Mouse (Mus musculus) myocyte (in vitro differentiated cells): Measurements from ENCODE around the gene Arpc4. TPM values are rescaled to one million over a fixed set of nuclear protein-coding genes. Genes with fewer than 3 reads are reported as not detected.

ENCODE experiments used
- H3K27me3 ChIP-seq: one replicate; pipeline ENCODE4 v1.6.1; 2011; ENCODE audit not compliant: control insufficient read depth, insufficient read depth, insufficient read length
- H3K36me3 ChIP-seq: one replicate; pipeline ENCODE4 v1.6.1; 2011; ENCODE audit not compliant: control insufficient read depth, insufficient read depth
- H3K4me2 ChIP-seq: one replicate; pipeline ENCODE4 v1.6.1; 2011; ENCODE audit warnings: low read depth, control low read depth
- H3K4me3 ChIP-seq: one replicate; pipeline ENCODE4 v1.5.1; 2011; ENCODE audit warnings: mild to moderate bottlenecking, control low read depth, moderate library complexity
- H3K79me2 ChIP-seq: one replicate; pipeline ENCODE4 v1.6.1; 2011; ENCODE audit not compliant: control insufficient read depth, insufficient read depth
- H3ac ChIP-seq: one replicate; pipeline ENCODE4 v1.6.1; 2011; ENCODE audit not compliant: control insufficient read depth, insufficient read length
- CEBPB ChIP-seq: IDR thresholded peaks from 2 replicates; pipeline ENCODE4 v1.6.1; 2011; ENCODE audit warnings: mild to moderate bottlenecking, moderate library complexity; ENCODE audit not compliant: poor library complexity, insufficient read depth, severe bottlenecking
- E2F4 ChIP-seq: IDR thresholded peaks from one replicate; pipeline ENCODE4 v1.6.1; 2011; ENCODE audit warnings: mild to moderate bottlenecking, control low read depth, moderate library complexity; ENCODE audit not compliant: insufficient read depth
- MAX ChIP-seq: IDR thresholded peaks from one replicate; pipeline ENCODE4 v1.6.1; 2011; ENCODE audit warnings: low read depth, mild to moderate bottlenecking, control low read depth
- MYOD1 ChIP-seq, 3 experiments: IDR thresholded peaks; one replicate each; pipeline ENCODE4 v1.6.1; 2011; ENCODE audit warnings: control low read depth in 2 of 3, low read depth in 2 of 3, mild to moderate bottlenecking in 2 of 3, moderate library complexity in 1 of 3; ENCODE audit not compliant: insufficient read length in 2 of 3, control insufficient read depth in 1 of 3
- MYOG ChIP-seq, 3 experiments: IDR thresholded peaks; one replicate each; pipeline ENCODE4 v1.6.1; 2011; ENCODE audit warnings: control low read depth in 2 of 3, low read depth in 2 of 3, mild to moderate bottlenecking in 2 of 3; ENCODE audit not compliant: insufficient read length in 2 of 3, control insufficient read depth in 1 of 3, insufficient read depth in 1 of 3
- POLR2A ChIP-seq: IDR thresholded peaks from one replicate; pipeline ENCODE4 v1.6.1; 2011; ENCODE audit warnings: low read depth, mild to moderate bottlenecking, control low read depth, moderate library complexity; ENCODE audit not compliant: insufficient read length
- POLR2AphosphoS2 ChIP-seq: IDR thresholded peaks from one replicate; pipeline ENCODE4 v1.6.1; 2011; ENCODE audit warnings: low read depth, control low read depth; ENCODE audit not compliant: insufficient read length
- REST ChIP-seq: IDR thresholded peaks from one replicate; pipeline ENCODE4 v1.6.1; 2011; ENCODE audit warnings: mild to moderate bottlenecking, control low read depth, moderate library complexity; ENCODE audit not compliant: insufficient read depth, insufficient read length
- SRF ChIP-seq: IDR thresholded peaks from one replicate; pipeline ENCODE4 v1.6.1; 2011; ENCODE audit warnings: low read depth; ENCODE audit not compliant: control insufficient read depth, insufficient read length
- TCF12 ChIP-seq: IDR thresholded peaks from one replicate; pipeline ENCODE4 v1.6.1; 2011; ENCODE audit warnings: mild to moderate bottlenecking, control low read depth; ENCODE audit not compliant: poor library complexity, insufficient read depth, severe bottlenecking
- TCF3 ChIP-seq: IDR thresholded peaks from one replicate; pipeline ENCODE4 v1.6.1; 2011; ENCODE audit warnings: low read depth, control low read depth; ENCODE audit not compliant: insufficient read length
- USF1 ChIP-seq: IDR thresholded peaks from one replicate; pipeline ENCODE4 v1.6.1; 2011; ENCODE audit warnings: low read depth, mild to moderate bottlenecking, control low read depth, moderate library complexity
- polyA plus RNA-seq: library from polyadenylated mRNA; unstranded; fragments of >200 nt; fragmentation: generic; extraction: Trizol; gene quantifications from one replicate; pipeline ENCODE4 v1.2.1, GENCODE M21; 2012; ENCODE audit warnings: missing spikeins

Gene Arpc4
- polyA plus RNA-seq, 1 experiment = 207 TPM

DNA sequence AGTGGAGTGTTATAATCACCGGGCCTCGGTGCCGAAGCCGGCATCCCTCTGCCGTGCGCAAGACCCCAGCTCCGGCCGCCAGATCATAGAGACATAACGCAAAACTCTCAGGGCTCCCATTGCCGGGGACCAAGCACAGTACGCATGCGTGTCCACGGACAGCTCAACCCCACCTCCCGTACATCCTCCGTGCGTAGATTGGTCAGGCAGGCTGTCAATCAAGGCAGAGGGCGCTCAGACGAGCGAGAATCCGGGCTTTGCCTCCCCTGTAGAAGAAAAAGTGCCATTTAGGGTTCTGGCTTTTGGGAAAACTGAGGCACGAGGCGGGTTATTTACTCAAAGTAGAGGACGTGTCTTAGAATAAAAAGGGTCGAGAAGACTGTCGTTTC lies 41.3 kb downstream of the Arpc4 start, which contains the start of gene Rpusd3:
TSS of gene Rpusd3 (minus strand) at position 142 of the 389 bp plus-strand sequence.
- peak within 1 kb of the TSS; percentile 23 for H3ac ChIP-seq
- no peaks in the 10 kb centered on the region for H3K36me3 ChIP-seq
- peak within 1 kb of the TSS; percentile 42 for H3K4me3 ChIP-seq
- no peaks in the 10 kb centered on the region for H3K79me2 ChIP-seq
- no peaks in the 10 kb centered on the region for H3K27me3 ChIP-seq
- TF ChIP-seq REST = no peak
- TF ChIP-seq MYOD1 (IDR thresholded peaks at IDR 0.05; ENCODE audit: control insufficient read depth in 1 of 3, insufficient read length in 2 of 3, low read depth in 2 of 3) = no peak
- no peak for TF ChIP-seq MAX
- no peak for TF ChIP-seq TCF12
- TF ChIP-seq E2F4 = no peak
- no peak for TF ChIP-seq CEBPB
- TF ChIP-seq POLR2A = peak; percentile 87
- TF ChIP-seq USF1 = no peak
- peak; percentile 86 for TF ChIP-seq POLR2AphosphoS2
- peak; percentile 51 for TF ChIP-seq SRF
- H3K4me2 ChIP-seq = peak within 1 kb of the TSS; percentile 91

GRCm38 (mm10) chr6:113423000-113423399 lies 45.1 kb downstream of the Arpc4 start:
- Histone ChIP-seq H3K4me2 (no peak overlapping the region), H3K79me2 (no peaks in the 10 kb centered on the region), H3K36me3 (no peaks in the 10 kb centered on the region), H3K27me3 (peaks cover 8% of the 10 kb centered on the region), H3K4me3 (no peak overlapping the region), H3ac (no peak overlapping the region)
- TF ChIP-seq REST (no peak), E2F4 (no peak), USF1 (peak; percentile 12), MYOG (IDR thresholded peaks at IDR 0.05; ENCODE audit: control insufficient read depth in 1 of 3, insufficient read depth in 1 of 3, insufficient read length in 2 of 3, low read depth in 2 of 3) (no peak), SRF (no peak), TCF12 (no peak), MAX (no peak)

DNA sequence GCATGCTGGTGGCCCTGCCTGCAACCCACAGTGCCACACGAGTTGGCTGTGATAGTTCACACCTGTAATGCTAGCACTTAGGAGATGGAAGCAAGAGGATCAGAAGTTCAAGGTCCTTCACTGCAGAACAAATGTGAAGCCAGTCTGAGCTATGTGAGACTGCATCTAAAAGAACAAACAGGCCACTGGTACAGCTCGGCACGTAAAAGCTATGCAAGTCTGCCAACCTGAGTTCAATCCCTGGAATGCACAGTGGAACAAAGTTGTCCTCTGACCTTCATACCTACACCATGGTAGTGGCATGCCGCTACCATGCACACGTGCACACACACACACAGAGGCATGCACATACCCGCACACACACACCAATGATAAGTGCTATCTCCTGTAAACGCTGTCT lies 46.3 kb downstream of the Arpc4 start:
- Histone ChIP-seq H3K36me3 (no peaks in the 10 kb centered on the region), H3ac (no peak overlapping the region), H3K27me3 (peaks cover 8% of the 10 kb centered on the region), H3K4me3 (no peak overlapping the region), H3K4me2 (no peak overlapping the region), H3K79me2 (no peaks in the 10 kb centered on the region)
- TF ChIP-seq POLR2A = no peak

GRCm38 (mm10) chr6:113426696-113427095 lies 48.8 kb downstream of the Arpc4 start:
- no peak overlapping the region for H3ac ChIP-seq
- no peak overlapping the region for H3K4me2 ChIP-seq
- peaks cover 8% of the 10 kb centered on the region for H3K27me3 ChIP-seq
- H3K79me2 ChIP-seq = no peaks in the 10 kb centered on the region
- no peaks in the 10 kb centered on the region for H3K36me3 ChIP-seq
- no peak overlapping the region for H3K4me3 ChIP-seq
- no peak for TF ChIP-seq E2F4
- TF ChIP-seq MYOD1 (IDR thresholded peaks at IDR 0.05; ENCODE audit: control insufficient read depth in 1 of 3, insufficient read length in 2 of 3, low read depth in 2 of 3) = no peak
- no peak for TF ChIP-seq MAX
- TF ChIP-seq MYOG (IDR thresholded peaks at IDR 0.05; ENCODE audit: control insufficient read depth in 1 of 3, insufficient read depth in 1 of 3, insufficient read length in 2 of 3, low read depth in 2 of 3) = no peak
- TF ChIP-seq TCF12 = no peak
- TF ChIP-seq SRF = no peak
- TF ChIP-seq CEBPB = no peak
- no peak for TF ChIP-seq REST
- no peak for TF ChIP-seq POLR2AphosphoS2
- no peak for TF ChIP-seq USF1
- no peak for TF ChIP-seq POLR2A
- no peak for TF ChIP-seq TCF3

- Histone ChIP-seq H3K4me3 (no peak overlapping the region), H3K79me2 (no peaks in the 10 kb centered on the region), H3ac (no peak overlapping the region), H3K36me3 (no peaks in the 10 kb centered on the region), H3K4me2 (no peak overlapping the region), H3K27me3 (peaks cover 8% of the 10 kb centered on the region)
- TF ChIP-seq POLR2AphosphoS2 = no peak
- peak; percentile 22 for TF ChIP-seq USF1
Observed at GRCm38 (mm10) chr6:113427397-113427796, 49.5 kb downstream of the Arpc4 start.

GRCm38 (mm10) chr6:113428006-113428405 lies 50.1 kb downstream of the Arpc4 start:
- no peak overlapping the region for H3ac ChIP-seq
- TF ChIP-seq POLR2AphosphoS2 (no peak), SRF (no peak), MYOG (IDR thresholded peaks at IDR 0.05; ENCODE audit: control insufficient read depth in 1 of 3, insufficient read depth in 1 of 3, insufficient read length in 2 of 3, low read depth in 2 of 3) (no peak), MAX (no peak), TCF3 (no peak), REST (no peak), TCF12 (no peak), CEBPB (no peak), MYOD1 (IDR thresholded peaks at IDR 0.05; ENCODE audit: control insufficient read depth in 1 of 3, insufficient read length in 2 of 3, low read depth in 2 of 3) (no peak), E2F4 (no peak), POLR2A (no peak)
- no peak overlapping the region for H3K4me2 ChIP-seq
- H3K4me3 ChIP-seq = no peak overlapping the region
- peaks cover 8% of the 10 kb centered on the region for H3K27me3 ChIP-seq
- H3K36me3 ChIP-seq = no peaks in the 10 kb centered on the region
- no peaks in the 10 kb centered on the region for H3K79me2 ChIP-seq
